Mouse (Mus musculus): ENCODE data around the gene Grasp. TPM values are rescaled to one million over a fixed set of nuclear protein-coding genes. Genes with fewer than 3 reads are reported as not detected.

The Grasp gene
- polyA plus RNA-seq, 1 experiment from 2014 or later: 0.37 TPM

DNA sequence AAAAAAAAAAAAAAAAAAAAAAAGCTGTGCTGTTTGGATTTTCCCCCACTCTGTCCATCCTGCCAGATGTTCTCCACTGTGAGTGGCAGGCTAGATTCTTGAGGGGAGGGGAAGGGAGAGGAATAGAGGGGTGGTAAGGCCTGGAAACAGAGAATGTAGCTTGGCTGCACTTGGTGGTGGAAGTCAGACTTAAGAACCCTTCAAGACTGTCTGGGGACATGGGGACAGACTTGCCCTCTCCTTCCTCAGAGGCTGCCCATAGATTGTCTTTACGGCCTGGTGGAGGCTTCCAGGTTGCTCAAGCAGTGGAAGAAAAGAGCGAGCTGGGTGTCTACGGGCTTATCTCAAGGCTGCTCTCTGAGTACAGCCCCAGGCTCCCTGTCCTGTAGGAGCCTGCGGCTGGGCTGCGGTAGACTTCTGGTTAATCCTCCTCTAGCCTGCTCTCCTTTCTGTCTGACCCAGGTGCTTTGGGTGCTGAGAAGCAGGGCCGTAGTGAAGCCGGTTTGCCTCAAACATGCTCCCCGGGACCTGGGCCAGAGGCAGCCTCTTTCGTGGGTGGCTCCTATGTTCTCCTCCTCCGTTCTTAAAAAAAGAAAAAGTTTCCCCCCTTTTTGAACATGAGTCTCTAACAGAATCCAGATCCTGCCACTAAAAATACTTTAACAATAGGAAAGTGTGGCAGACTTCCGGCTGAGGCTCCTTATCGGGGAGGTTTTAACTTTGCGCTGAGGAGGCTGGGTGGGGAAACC, 37.1 kb downstream of the Grasp start:
- H3K27me3 ChIP-seq: peaks cover 22% of the 10 kb centered on the region
- H3K27ac ChIP-seq (replicated peaks): peak overlapping the region; percentile 61
- H3K4me3 ChIP-seq (replicated peaks): no peak overlapping the region
- 15% methylated on average over 13 of the region's 13 CpGs for WGBS (ENCODE audit: insufficient replicate concordance)
- H3K9me3 ChIP-seq (replicated peaks): no peaks in the 10 kb centered on the region
- peak overlapping the region; percentile 30; the same call in 1 of the 2 replicates for H3K4me2 ChIP-seq
- H3K9ac ChIP-seq: no peak overlapping the region
- peaks cover 18% of the 10 kb centered on the region for H3K4me1 ChIP-seq (replicated peaks)
- no peaks in the 10 kb centered on the region for H3K36me3 ChIP-seq (replicated peaks)
- no peak for ATAC-seq (ENCODE audit: insufficient read depth)

DNA sequence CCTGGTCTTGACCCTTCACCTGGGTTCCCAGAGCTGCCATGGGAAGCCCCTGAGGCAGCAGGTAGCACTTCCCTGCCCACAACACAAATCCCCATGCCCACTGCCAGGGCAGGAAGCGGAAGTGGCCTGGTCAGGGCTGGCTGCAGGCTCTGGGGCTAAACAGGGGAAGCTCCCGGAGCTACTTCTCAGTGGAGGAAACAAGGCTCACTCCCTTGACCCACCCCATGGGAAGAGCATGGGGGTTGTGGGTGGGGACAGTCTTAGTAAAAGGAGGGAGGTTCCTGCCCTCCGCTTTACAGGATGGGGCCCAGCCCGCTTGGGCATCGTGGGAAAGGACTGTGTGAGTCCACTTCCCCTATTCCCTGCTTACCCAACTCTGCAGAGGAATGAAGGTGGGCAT, 38.5 kb downstream of the Grasp start:
- Histone ChIP-seq H3K4me1 (replicated peaks) (peaks cover 22% of the 10 kb centered on the region), H3K4me2 (0 out of 2 replicates have a peak overlapping the region, but pooled peaks have one; percentile 3), H3K4me3 (replicated peaks) (no peak overlapping the region), H3K9ac (no peak overlapping the region), H3K27ac (replicated peaks) (peak overlapping the region; percentile 24; the same call in 1 of the 2 replicates), H3K27me3 (peaks cover 37% of the 10 kb centered on the region), H3K36me3 (replicated peaks) (no peaks in the 10 kb centered on the region), H3K9me3 (replicated peaks) (no peaks in the 10 kb centered on the region)
- 19% methylated on average over 5 of the region's 5 CpGs for WGBS (ENCODE audit: insufficient replicate concordance)
- ATAC-seq (ENCODE audit: insufficient read depth): peak; percentile 10; the same call in 1 of the 2 replicates

DNA sequence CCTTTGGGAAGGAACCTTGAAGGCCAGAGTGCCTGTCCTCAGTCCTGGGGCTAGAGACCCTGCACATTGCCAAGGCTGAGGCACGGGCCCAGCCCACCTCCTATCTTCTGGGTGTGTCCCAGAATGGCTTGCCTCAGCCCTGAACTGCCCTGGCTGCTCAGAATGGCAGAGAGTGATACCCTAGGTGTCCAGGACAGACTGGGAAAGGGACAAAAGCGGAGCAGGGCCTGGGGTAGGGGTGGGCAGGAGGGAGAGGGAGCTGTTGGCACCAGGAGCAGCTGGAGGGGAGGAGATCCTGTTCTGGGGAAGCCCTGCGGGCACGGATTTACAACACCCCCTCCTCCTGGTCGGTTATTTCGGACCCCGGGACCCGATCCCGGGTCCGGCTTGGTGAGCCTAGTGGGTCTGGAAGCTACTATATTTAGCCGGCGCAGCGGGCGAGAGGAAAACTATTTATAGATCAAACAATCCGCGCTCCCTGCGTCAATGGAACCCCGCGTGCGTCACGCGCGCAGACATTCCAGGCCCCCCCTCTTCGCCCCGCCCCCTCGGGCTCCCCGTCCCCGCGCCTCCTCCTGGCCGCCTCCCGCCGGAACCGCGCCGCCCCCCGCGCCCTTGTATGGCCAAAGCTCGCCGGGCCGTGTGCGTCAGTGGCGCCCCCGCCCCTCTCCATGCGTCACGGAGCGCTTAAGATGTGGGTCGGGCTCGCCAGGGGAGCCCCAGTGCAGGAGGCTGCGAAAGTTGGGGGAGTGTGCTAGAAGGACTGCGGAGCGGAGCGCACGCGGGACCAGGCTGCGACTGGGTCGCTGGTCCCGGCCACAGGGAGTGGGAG, 42.4 kb downstream of the Grasp start:
- no peaks in the 10 kb centered on the region for H3K9me3 ChIP-seq (replicated peaks)
- H3K9ac ChIP-seq: peak overlapping the region; percentile 8; the same call in 1 of the 2 replicates
- H3K4me3 ChIP-seq (replicated peaks): peak overlapping the region; percentile 51
- peaks cover 20% of the 10 kb centered on the region for H3K4me1 ChIP-seq (replicated peaks)
- ATAC-seq (ENCODE audit: insufficient read depth): peak; percentile 53
- H3K4me2 ChIP-seq: peak overlapping the region; percentile 66
- H3K36me3 ChIP-seq (replicated peaks): no peaks in the 10 kb centered on the region
- H3K27me3 ChIP-seq: peaks cover 61% of the 10 kb centered on the region
- H3K27ac ChIP-seq (replicated peaks): 0 out of 2 replicates have a peak overlapping the region, but pooled peaks have one; percentile 29
- 2% methylated on average over 57 of the region's 57 CpGs for WGBS (ENCODE audit: insufficient replicate concordance)

DNA sequence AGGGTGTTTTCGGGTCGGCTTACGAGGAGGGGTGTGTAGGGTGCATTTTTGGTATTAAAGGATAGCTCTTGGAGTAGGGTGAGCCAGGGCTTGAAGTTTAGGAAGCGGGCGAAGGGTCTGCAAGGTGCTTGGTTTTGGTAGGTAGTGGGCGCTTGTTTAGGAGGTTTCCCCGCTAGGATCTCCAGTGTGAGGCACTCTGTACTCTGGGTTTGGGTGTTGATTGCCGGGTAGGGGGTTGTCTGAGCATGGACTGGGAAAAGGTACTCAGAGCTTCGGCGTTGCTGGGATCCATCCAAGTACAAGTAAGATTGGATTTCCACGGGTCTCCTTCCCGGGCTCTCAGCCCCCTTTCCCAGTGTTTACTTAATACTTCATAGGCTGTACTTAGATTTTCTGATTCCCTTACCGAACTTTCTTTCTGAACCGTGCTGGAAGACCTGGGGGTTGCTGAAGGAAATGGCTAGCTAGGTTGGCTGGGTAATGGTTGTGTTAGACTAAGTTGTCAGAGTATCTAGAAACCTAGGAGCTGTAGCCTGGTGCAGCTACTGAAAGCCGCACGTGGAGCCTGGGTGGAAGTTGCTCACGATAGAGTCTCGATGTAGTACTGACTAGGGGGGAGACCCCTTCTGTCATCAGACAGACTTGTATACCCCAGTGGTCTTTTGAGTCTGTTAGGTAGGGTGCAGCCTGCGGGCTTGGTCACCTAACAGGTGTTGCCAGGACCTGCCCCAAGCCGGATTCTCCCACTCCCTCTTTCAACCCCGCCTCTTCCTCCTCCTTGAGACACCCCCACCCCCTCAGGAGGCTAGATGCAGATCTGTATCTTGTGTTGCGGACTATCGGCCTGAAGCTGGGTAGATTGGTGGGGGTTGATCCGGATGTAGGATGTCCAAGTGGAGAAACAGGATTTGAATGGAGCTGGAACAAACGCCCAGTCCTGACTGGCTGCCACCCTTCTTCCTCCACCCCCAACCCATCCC, 43.4 kb downstream of the Grasp start:
- ATAC-seq (ENCODE audit: insufficient read depth): no peak; the same call in 1 of the 2 replicates
- H3K36me3 ChIP-seq (replicated peaks): no peaks in the 10 kb centered on the region
- H3K9me3 ChIP-seq (replicated peaks): no peaks in the 10 kb centered on the region
- peak overlapping the region; percentile 51 for H3K4me3 ChIP-seq (replicated peaks)
- peaks cover 10% of the 10 kb centered on the region for H3K4me1 ChIP-seq (replicated peaks)
- H3K27ac ChIP-seq (replicated peaks): no peak overlapping the region
- peaks cover 61% of the 10 kb centered on the region for H3K27me3 ChIP-seq
- 2% methylated on average over 25 of the region's 25 CpGs for WGBS (ENCODE audit: insufficient replicate concordance)
- peak overlapping the region; percentile 8; the same call in 1 of the 2 replicates for H3K9ac ChIP-seq
- H3K4me2 ChIP-seq: peak overlapping the region; percentile 66

DNA sequence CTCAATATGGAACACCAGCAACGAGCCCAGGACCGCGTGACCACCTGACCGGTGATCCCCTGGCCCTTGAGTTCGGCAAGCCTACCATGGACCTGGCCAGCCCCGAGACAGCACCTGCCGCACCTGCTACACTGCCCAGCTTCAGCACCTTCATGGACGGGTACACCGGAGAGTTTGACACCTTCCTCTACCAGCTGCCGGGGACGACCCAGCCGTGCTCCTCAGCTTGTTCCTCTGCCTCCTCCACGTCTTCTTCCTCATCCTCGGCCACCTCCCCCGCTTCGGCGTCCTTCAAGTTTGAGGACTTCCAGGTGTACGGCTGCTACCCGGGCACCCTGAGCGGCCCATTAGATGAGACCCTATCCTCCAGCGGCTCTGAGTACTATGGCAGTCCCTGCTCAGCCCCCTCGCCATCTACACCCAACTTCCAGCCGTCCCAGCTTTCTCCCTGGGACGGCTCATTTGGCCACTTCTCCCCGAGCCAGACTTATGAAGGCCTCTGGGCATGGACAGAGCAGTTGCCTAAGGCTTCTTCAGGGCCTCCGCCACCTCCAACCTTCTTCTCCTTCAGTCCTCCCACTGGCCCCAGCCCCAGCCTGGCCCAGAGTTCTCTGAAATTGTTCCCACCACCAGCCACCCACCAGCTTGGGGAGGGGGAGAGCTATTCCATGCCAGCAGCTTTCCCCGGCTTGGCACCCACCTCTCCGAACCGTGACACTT, 46.3 kb downstream of the Grasp start:
- Histone ChIP-seq H3K27ac (replicated peaks) (no peak overlapping the region), H3K9me3 (replicated peaks) (no peaks in the 10 kb centered on the region), H3K4me3 (replicated peaks) (no peak overlapping the region), H3K4me2 (no peak overlapping the region), H3K4me1 (replicated peaks) (peaks cover 9% of the 10 kb centered on the region), H3K27me3 (peaks cover 47% of the 10 kb centered on the region), H3K36me3 (replicated peaks) (no peaks in the 10 kb centered on the region), H3K9ac (no peak overlapping the region)
- ATAC-seq (ENCODE audit: insufficient read depth): no peak
- 80% methylated on average over 29 of the region's 29 CpGs for WGBS (ENCODE audit: insufficient replicate concordance)

DNA sequence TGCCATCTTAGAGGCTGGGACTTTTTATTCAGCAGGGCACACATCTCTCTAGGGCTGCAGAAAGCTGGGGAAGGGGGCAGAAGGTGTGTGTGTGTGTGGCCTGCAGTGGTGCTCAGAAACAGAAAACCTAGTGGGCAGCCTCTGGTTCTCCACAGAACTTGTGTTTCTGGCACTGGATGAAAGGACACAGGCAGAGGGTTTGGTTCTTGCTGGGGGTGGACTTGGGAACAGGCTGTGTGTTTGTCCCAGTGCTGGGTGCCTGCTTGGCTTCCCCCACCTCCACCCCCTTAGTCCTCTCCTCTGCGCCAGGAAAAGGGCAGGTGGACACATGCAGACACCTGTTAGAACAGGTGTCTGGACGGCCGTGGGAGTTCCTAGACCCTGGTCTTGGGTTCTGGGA, 47.1 kb downstream of the Grasp start:
- no peaks in the 10 kb centered on the region for H3K9me3 ChIP-seq (replicated peaks)

DNA sequence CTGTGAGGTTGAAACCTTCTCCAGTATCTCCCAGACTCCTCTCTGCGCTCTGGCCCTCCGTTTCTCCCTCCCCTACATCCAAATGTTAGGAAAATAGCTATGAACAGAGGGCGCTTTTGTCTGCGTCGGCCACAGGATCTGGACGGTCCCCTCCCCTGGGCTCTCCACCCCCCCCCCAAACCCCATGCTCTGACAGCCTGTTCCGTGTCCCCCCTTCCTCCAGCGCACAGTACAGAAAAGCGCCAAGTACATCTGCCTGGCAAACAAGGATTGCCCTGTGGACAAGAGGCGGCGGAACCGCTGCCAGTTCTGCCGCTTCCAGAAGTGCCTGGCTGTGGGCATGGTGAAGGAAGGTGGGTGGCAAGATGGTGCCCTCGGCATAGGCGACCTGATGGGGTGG, 47.5 kb downstream of the Grasp start:
- WGBS (ENCODE audit: insufficient replicate concordance): 82% methylated on average over 15 of the region's 15 CpGs
- no peak for ATAC-seq (ENCODE audit: insufficient read depth)
- Histone ChIP-seq H3K4me3 (replicated peaks) (no peak overlapping the region), H3K4me2 (no peak overlapping the region), H3K36me3 (replicated peaks) (no peaks in the 10 kb centered on the region), H3K27ac (replicated peaks) (no peak overlapping the region), H3K9ac (no peak overlapping the region), H3K9me3 (replicated peaks) (no peaks in the 10 kb centered on the region), H3K27me3 (peaks cover 34% of the 10 kb centered on the region), H3K4me1 (replicated peaks) (0 out of 2 replicates have a peak, but pooled peaks cover 4% of the 10 kb centered on the region)

More for the DNA sequence above, 47.1 kb downstream of the Grasp start:
- Histone ChIP-seq H3K27ac (replicated peaks) (no peak overlapping the region), H3K4me2 (no peak overlapping the region), H3K4me1 (replicated peaks) (peaks cover 6% of the 10 kb centered on the region), H3K4me3 (replicated peaks) (no peak overlapping the region), H3K27me3 (peaks cover 38% of the 10 kb centered on the region), H3K36me3 (replicated peaks) (no peaks in the 10 kb centered on the region), H3K9ac (no peak overlapping the region)
- 60% methylated on average over 3 of the region's 3 CpGs for WGBS (ENCODE audit: insufficient replicate concordance)
- no peak for ATAC-seq (ENCODE audit: insufficient read depth)

DNA sequence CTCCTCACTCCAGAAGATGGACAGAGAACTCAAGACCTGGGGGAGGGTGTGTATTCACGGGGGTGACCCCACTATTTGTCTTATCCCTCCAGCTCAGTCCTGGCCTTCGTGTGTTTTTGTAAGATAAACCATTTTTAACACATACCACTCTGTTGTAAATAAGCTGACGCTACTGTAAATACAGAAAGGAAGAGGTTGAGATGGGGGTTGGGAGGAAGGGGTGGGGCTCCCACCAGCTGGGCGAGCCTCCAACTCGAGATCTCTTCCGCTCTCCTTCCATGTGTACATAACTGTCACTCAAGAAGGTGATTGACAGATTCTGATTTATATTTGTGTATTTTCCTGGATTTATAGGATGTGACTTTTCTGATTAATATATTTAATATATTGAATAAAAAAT, 50.4 kb downstream of the Grasp start:
- H3K9me3 ChIP-seq (replicated peaks): no peaks in the 10 kb centered on the region
- H3K4me1 ChIP-seq (replicated peaks): no peaks in the 10 kb centered on the region
- H3K27ac ChIP-seq (replicated peaks): no peak overlapping the region
- no peak overlapping the region for H3K9ac ChIP-seq
- H3K4me2 ChIP-seq: no peak overlapping the region
- H3K27me3 ChIP-seq: 0 out of 2 replicates have a peak, but pooled peaks cover 8% of the 10 kb centered on the region
- ATAC-seq (ENCODE audit: insufficient read depth): no peak
- WGBS (ENCODE audit: insufficient replicate concordance): 27% methylated on average over 6 of the region's 6 CpGs
- no peaks in the 10 kb centered on the region for H3K36me3 ChIP-seq (replicated peaks)
- no peak overlapping the region for H3K4me3 ChIP-seq (replicated peaks)

DNA sequence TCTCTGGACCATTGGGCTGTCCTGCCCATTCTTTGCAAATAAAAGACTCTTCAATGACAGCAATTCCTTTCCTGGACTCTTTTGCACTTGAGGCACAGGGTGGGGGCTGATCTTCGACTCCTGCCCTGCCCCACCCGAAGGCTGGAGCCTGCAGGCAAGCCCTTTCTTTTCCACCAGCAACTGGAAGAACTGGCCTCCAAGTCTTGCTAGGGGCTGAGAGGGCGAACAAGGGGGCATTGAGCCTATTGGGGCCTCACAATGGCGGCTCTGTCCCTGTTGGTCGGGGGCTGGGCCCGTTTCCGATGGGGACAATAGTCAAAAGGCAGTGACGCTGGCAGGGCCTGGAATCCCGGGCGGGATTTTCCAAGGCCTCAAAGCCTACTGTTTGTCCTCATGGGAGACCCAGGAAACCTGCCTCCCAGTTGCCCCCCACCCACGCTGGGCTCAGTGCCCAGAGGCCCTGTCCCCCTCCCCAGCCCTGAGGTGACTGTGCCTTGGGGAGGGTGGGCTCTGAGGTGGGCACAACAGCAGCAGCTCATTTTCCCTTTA, 53.4 kb downstream of the Grasp start:
- 67% methylated on average over 11 of the region's 11 CpGs for WGBS (ENCODE audit: insufficient replicate concordance)
- no peak overlapping the region for H3K4me2 ChIP-seq
- H3K9ac ChIP-seq: no peak overlapping the region
- no peak for ATAC-seq (ENCODE audit: insufficient read depth)
- no peaks in the 10 kb centered on the region for H3K36me3 ChIP-seq (replicated peaks)
- no peaks in the 10 kb centered on the region for H3K27me3 ChIP-seq
- no peak overlapping the region for H3K27ac ChIP-seq (replicated peaks)
- H3K9me3 ChIP-seq (replicated peaks): no peaks in the 10 kb centered on the region
- no peaks in the 10 kb centered on the region for H3K4me1 ChIP-seq (replicated peaks)
- H3K4me3 ChIP-seq (replicated peaks): no peak overlapping the region

DNA sequence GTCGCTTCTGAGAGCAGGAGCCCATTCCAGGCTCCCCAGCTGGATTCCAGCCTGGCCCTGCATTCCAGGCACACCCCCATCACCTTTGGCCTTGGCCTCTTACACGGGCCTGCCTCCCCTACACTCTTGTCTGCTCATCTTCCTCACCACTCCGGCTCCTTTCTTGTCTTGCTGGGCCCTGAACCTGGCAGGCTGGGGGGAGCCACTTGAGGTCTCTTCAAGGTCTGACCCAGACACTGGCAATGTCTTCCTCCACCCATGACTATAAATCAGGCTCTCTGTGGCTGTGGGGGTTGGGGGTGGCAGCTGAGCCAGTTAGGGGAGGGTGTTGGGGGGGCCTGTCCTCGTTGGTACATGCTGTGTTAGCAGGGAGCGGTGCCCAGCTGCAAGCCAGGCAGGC, 54.6 kb downstream of the Grasp start:
- WGBS (ENCODE audit: insufficient replicate concordance): 50% methylated on average over 5 of the region's 5 CpGs
- H3K36me3 ChIP-seq (replicated peaks): no peaks in the 10 kb centered on the region
- H3K27ac ChIP-seq (replicated peaks): no peak overlapping the region

More for the DNA sequence above, 54.6 kb downstream of the Grasp start:
- Histone ChIP-seq H3K4me3 (replicated peaks) (no peak overlapping the region), H3K4me1 (replicated peaks) (peaks cover 10% of the 10 kb centered on the region; the same call in 1 of the 2 replicates), H3K27me3 (no peaks in the 10 kb centered on the region), H3K9ac (no peak overlapping the region), H3K9me3 (replicated peaks) (no peaks in the 10 kb centered on the region), H3K4me2 (no peak overlapping the region)
- no peak for ATAC-seq (ENCODE audit: insufficient read depth)

Data from liver, embryonic 15.5 days (tissue).